Mouse (Mus musculus) lung, embryonic 16.5 days (tissue): ENCODE measurements at regions not wholly inside any gene's neighbourhood (a gene's known extent, or its start where the extent isn't known, plus 50 kb on each side); places are given as distances from the start of the nearest gene placed in this dataset.

ENCODE experiments used
- ATAC-seq: fragments of 200-750 bp; cut with Nextera tagmentation; 2 replicates; pipeline ENCODE4 v1.8.0; 2017; ENCODE audit warnings: low read depth, mild to moderate bottlenecking, moderate library complexity
- H3K27ac ChIP-seq: fragments of 300-500 bp; sonication (generic); 2 replicates; pipeline ENCODE4 v1.5.1; 2014; ENCODE audit warnings: mild to moderate bottlenecking, control low read depth, low read length
- H3K27me3 ChIP-seq: fragments of 300-500 bp; sonication (generic); 2 replicates; pipeline ENCODE4 v1.6.1; 2014; ENCODE audit warnings: low read depth, low read length, mixed read lengths; ENCODE audit not compliant: control insufficient read depth, insufficient read depth
- H3K36me3 ChIP-seq: fragments of 300-500 bp; sonication (generic); 2 replicates; pipeline ENCODE4 v1.6.1; 2014; ENCODE audit warnings: low read length; ENCODE audit not compliant: control insufficient read depth, insufficient read depth
- H3K4me1 ChIP-seq: fragments of 300-500 bp; sonication (generic); replicated peaks from 2 replicates; pipeline ENCODE4 v1.6.1; 2014; ENCODE audit warnings: low read length, mixed read lengths; ENCODE audit not compliant: control insufficient read depth, insufficient read depth
- H3K4me2 ChIP-seq: fragments of 300-500 bp; sonication (generic); 2 replicates; pipeline ENCODE4 v1.6.1; 2014; ENCODE audit warnings: low read depth, low read length, control low read depth
- H3K4me3 ChIP-seq: fragments of 300-500 bp; sonication (generic); 2 replicates; pipeline ENCODE4 v1.5.1; 2014; ENCODE audit warnings: mild to moderate bottlenecking, low read length, control low read depth
- H3K9ac ChIP-seq: fragments of 300-500 bp; sonication (generic); 2 replicates; pipeline ENCODE4 v1.6.1; 2014; ENCODE audit warnings: low read length, control low read depth
- H3K9me3 ChIP-seq: fragments of 300-500 bp; sonication (generic); 2 replicates; pipeline ENCODE4 v1.6.1; 2016; ENCODE audit warnings: low read length; ENCODE audit not compliant: control insufficient read depth
- WGBS: fragments of 180-500 bp; shearing (Covaris S2); extraction: QIAGEN DNeasy Blood & Tissue Kit; methylation state at CpG from one replicate; pipeline ENCODE4 v1.1.7; 2014; 5-methylcytosine and 5-hydroxymethylcytosine counted together

DNA sequence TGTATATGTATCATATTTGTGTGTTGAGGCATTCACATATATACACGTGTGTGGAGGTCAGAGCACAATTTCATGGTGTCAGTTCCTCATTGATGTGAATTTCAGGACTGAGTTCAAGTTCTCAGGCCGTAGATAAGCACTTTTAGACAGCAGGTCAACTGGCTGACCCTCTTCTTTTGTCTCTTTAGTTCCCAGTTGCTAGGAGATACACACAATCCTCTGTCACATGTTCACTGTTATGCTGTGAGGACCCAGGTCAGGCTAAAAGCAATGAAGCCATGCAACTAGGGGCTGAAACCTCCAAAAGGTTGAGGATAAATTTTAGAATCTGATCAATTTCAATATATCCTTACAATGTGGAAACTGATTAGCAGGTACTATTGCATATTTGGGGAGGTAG, 783.5 kb downstream of the Galc start:
- Histone ChIP-seq H3K4me3 (no peak overlapping the region), H3K27ac (no peak overlapping the region), H3K9me3 (no peaks in the 10 kb centered on the region), H3K4me2 (no peak overlapping the region), H3K4me1 (no peaks in the 10 kb centered on the region), H3K9ac (no peak overlapping the region), H3K36me3 (no peaks in the 10 kb centered on the region), H3K27me3 (no peaks in the 10 kb centered on the region)
- no peak for ATAC-seq
- 54% methylated on average over 2 of the region's 2 CpGs for WGBS

DNA sequence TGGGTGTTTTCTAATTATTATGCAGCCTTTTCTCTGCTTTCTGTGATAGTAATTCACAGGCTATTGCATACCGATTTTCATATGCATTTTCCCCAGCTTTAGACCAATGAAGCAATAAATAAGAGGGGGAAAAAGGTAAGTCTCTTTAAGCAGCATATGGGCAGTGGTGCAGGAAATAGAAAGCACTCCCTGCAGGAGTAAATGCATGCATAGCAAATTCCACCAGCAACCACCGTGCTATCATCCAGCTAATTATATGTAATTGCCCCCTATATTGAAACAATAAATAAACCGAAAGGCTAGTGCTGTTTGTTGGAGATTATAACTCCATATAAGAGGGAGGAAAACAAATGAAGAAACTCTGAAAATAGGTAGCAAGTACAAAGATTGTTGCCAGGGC, 790.1 kb downstream of the Galc start:
- no peak overlapping the region for H3K9ac ChIP-seq
- no peaks in the 10 kb centered on the region for H3K27me3 ChIP-seq
- H3K27ac ChIP-seq: no peak overlapping the region
- no peaks in the 10 kb centered on the region for H3K4me1 ChIP-seq
- H3K4me3 ChIP-seq: no peak overlapping the region
- H3K4me2 ChIP-seq: no peak overlapping the region
- H3K9me3 ChIP-seq: no peaks in the 10 kb centered on the region
- no peak for ATAC-seq
- 58% methylated on average over 3 of the region's 3 CpGs for WGBS
- no peaks in the 10 kb centered on the region for H3K36me3 ChIP-seq

DNA sequence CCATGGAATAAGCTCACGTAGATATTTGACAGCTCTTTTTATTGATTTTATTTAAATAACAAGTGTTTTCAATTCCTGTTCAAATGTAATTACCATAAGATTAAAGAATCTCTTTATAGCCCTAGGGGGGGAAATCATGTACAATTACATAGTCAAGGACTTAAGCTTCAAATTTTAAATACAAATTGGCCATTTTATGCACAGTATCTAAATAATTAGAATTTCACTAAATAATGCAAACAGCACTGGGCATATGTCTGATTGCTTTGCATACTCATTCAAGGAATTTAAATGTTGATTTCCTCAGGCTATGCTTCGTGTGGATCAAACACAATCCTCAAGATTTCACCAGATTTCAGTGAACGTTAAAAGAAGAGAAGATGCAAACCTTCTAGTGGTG, 823.1 kb downstream of the Galc start:
- ATAC-seq: no peak
- no peak overlapping the region for H3K9ac ChIP-seq
- H3K4me2 ChIP-seq: no peak overlapping the region
- H3K27ac ChIP-seq: no peak overlapping the region
- no peaks in the 10 kb centered on the region for H3K9me3 ChIP-seq
- H3K36me3 ChIP-seq: no peaks in the 10 kb centered on the region
- H3K4me1 ChIP-seq: no peaks in the 10 kb centered on the region
- no peak overlapping the region for H3K4me3 ChIP-seq
- WGBS: 74% methylated on average over 3 of the region's 3 CpGs
- no peaks in the 10 kb centered on the region for H3K27me3 ChIP-seq

DNA sequence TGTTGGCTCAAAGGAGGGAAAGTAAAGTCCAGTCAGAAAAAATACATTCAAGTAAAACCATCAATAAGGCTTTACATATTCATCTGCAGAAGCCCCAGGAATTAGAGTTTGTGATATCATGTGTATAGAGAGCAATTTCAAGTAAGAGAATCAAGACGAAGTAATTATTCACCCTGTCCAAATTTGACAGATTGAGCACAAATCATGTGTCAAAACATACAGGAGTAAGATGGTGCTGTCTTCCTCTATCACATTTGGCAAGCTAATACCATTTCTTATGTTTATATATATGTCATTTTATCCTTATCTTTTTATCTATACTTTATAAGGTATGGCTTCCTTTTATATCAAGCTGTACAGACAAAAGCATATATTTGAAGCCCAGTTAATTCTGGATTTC, 825.2 kb downstream of the Galc start:
- Histone ChIP-seq H3K4me2 (no peak overlapping the region), H3K27ac (no peak overlapping the region), H3K4me1 (no peaks in the 10 kb centered on the region), H3K27me3 (no peaks in the 10 kb centered on the region), H3K9ac (no peak overlapping the region), H3K9me3 (no peaks in the 10 kb centered on the region), H3K36me3 (no peaks in the 10 kb centered on the region), H3K4me3 (no peak overlapping the region)
- no peak for ATAC-seq
- WGBS: 67% methylated on average over 1 of the region's 1 CpGs

DNA sequence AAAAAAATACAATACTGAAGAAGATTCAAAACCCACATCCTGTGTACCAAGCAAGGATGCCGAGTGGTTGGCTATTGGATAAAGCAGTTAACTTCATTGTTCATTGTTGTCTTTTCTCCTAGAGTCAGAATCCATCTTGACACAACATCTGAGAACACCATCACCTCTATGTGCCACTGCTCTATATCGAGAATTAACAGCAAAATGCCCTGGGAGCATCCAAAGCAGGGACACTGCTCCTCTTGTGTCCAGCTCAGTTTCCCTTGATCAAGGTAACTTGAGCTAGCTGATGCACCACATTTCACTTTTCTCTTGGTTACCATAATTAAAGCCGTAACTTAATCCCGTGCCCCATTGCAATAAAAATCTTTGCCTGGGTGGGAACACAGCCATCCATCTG, 826.6 kb downstream of the Galc start:
- H3K27me3 ChIP-seq: no peaks in the 10 kb centered on the region
- no peak overlapping the region for H3K9ac ChIP-seq
- H3K4me3 ChIP-seq: no peak overlapping the region
- H3K36me3 ChIP-seq: no peaks in the 10 kb centered on the region
- no peak overlapping the region for H3K27ac ChIP-seq
- no peaks in the 10 kb centered on the region for H3K9me3 ChIP-seq
- H3K4me1 ChIP-seq: no peaks in the 10 kb centered on the region
- 86% methylated on average over 4 of the region's 4 CpGs for WGBS
- H3K4me2 ChIP-seq: no peak overlapping the region
- no peak for ATAC-seq

DNA sequence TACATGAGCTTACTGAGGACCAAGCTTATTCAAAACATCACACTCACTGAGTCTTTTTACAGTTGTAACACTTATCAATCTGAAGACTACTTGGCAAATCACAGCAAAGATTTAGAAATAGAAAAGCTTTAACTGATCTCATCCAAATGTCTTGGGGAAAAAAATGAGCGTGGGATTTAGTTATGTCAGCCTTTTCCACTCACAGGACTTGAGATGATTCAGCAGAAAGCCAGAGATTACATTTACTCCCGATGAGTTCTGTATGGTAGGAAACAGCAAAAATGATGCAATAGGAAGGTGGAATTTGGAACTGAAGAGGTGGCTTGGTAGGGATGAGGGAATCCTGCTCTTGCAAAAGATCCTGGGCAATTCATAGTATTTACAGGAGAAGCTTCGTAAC, 831.0 kb downstream of the Galc start:
- H3K27ac ChIP-seq: no peak overlapping the region
- 73% methylated on average over 3 of the region's 3 CpGs for WGBS
- no peaks in the 10 kb centered on the region for H3K4me1 ChIP-seq
- H3K9me3 ChIP-seq: no peaks in the 10 kb centered on the region
- H3K4me3 ChIP-seq: no peak overlapping the region
- H3K4me2 ChIP-seq: no peak overlapping the region
- ATAC-seq: no peak
- H3K27me3 ChIP-seq: no peaks in the 10 kb centered on the region
- H3K9ac ChIP-seq: no peak overlapping the region
- no peaks in the 10 kb centered on the region for H3K36me3 ChIP-seq

DNA sequence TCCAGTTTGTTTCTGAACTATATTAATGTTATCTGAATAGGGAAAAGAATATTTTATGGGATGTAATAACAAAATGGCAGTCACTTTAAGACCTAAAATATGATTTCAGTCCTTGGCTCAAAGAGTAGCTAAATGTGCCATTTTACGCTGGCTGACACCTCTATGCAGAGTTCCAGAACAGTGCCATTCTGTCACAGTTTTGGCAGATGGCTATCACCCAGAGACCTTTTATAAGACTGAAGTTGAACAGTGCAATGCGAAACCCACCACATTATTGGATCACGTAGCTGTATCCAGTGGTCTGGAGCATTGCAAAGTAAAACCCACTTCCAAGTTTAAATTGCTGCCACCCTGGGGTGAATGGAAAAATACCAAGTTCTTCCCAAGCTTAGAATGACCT, 834.5 kb downstream of the Galc start:
- Histone ChIP-seq H3K27me3 (no peaks in the 10 kb centered on the region), H3K4me1 (no peaks in the 10 kb centered on the region), H3K9ac (no peak overlapping the region), H3K36me3 (no peaks in the 10 kb centered on the region), H3K27ac (no peak overlapping the region), H3K9me3 (no peaks in the 10 kb centered on the region), H3K4me3 (no peak overlapping the region), H3K4me2 (no peak overlapping the region)
- 87% methylated on average over 3 of the region's 3 CpGs for WGBS
- no peak for ATAC-seq

DNA sequence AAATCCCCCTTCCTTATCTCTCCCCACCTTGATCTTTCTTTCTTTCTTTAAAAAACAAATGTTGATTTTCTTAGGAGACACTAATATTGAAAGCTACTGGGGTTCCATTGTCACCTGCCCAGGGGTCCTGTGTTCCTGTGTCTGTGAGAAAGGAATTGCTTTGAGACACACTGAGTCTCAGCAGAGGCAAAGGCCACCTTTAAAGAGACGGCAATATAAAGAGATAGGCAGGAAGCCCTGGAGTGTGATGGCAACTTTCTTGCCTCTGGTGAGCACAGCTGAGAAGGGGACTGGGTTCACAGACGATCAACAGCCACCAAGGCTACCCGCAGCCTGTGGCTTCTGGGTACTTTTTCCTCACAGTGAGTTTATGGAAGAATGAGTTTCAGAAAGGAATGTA, 855.8 kb downstream of the Galc start:
- no peaks in the 10 kb centered on the region for H3K36me3 ChIP-seq
- WGBS: 32% methylated on average over 3 of the region's 3 CpGs
- no peaks in the 10 kb centered on the region for H3K4me1 ChIP-seq
- ATAC-seq: no peak
- no peaks in the 10 kb centered on the region for H3K27me3 ChIP-seq
- no peak overlapping the region for H3K4me2 ChIP-seq
- H3K4me3 ChIP-seq: no peak overlapping the region
- H3K9me3 ChIP-seq: no peaks in the 10 kb centered on the region
- H3K27ac ChIP-seq: no peak overlapping the region
- no peak overlapping the region for H3K9ac ChIP-seq

DNA sequence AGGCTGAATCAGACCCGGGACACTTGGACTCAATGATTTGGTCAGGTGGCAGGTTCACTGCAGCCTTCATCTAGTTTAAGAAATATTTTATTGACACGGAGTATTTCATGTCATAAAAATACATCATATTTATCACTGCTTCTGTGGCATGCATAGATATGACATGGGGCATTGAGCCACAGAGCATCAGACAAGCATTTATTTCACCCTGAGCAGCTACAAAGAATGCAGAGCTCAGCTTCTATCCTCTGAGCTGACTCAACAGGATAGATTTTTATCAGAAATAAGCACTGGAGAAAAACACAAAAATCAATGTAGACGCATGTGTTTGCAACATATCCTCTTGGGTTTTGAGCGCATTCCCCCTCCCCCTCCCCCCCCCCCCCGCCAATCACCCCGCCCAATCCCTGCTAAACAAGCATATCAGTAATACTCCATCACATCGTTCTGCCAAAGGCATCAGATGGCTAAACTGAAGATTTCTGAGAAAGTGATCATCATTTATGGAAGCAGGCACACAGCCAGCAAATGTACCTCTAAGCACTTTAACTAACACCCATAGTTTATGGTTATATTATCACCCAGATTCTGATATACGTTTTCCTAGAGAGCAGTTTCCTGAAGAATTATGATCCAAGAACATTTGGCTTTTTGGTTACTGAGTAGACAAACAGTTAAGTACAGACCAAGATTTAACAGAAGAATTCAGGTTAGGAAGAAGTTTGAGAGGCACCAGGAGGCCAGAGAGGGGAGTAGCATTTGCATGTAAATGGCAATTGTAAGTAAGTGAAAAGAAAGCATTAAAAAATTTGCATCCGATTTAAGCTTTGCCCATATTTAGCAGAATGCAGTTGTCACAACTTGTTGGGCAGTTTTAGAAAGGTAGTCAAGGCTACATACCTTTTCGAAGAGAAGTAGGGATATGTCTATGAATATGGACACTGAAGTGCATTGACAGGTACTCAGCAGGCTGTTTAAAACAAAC, 856.6 kb downstream of the Galc start:
- no peaks in the 10 kb centered on the region for H3K27me3 ChIP-seq
- H3K4me3 ChIP-seq: no peak overlapping the region
- H3K4me1 ChIP-seq: no peaks in the 10 kb centered on the region
- ATAC-seq: no peak
- 18% methylated on average over 10 of the region's 10 CpGs for WGBS
- H3K9me3 ChIP-seq: no peaks in the 10 kb centered on the region
- no peak overlapping the region for H3K27ac ChIP-seq
- H3K36me3 ChIP-seq: no peaks in the 10 kb centered on the region
- no peak overlapping the region for H3K9ac ChIP-seq
- no peak overlapping the region for H3K4me2 ChIP-seq
